Mouse (Mus musculus): ENCODE data around the gene Phb2. TPM values are rescaled to one million over a fixed set of nuclear protein-coding genes. Genes with fewer than 3 reads are reported as not detected.
"Not testable (repeated sequence)": the region's sequence is repeated elsewhere in the genome, so short reads cannot be mapped to it uniquely, and the experiment has no call there.

Gene Phb2
- polyA plus RNA-seq, 1 experiment = 115 TPM

DNA sequence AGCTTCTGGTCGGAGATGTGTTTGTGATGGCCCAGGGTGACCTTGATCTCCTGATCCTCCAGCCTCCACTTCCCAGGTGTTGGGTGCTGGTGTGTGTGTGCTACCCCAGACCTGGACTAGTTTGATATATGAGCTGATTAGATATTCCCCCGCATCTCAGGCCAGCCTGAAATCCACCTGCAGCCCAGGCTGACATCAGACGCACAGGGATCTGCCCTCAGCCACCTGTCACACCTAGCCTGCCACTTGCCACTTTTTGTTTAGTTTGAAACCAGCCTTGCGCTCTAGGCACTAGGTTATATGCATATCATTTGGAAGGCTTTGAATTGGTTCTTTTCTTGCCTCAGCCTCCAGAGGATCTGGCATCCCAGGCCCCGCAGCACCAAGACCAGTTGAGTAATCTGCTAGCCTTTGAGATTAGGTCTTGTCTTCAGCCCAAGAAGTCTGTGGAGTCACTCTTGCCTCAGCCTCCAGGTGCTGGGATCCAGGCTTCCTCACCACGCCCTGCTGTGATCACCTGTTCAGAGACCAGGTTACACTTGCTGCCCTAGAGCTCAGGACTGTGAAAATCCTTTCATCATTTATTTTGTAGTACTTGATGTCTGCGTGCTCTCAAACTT lies 41.7 kb upstream of the Phb2 start:
- no peak for TF ChIP-seq POLR2A (IDR thresholded peaks at IDR 0.05; ENCODE audit: borderline replicate concordance, insufficient read depth, low read length)
- no peak for TF ChIP-seq CTCF (IDR thresholded peaks at IDR 0.05; ENCODE audit: borderline replicate concordance, insufficient read depth, low read depth, low read length)
- H3K27me3 ChIP-seq (ENCODE audit: control insufficient read depth, insufficient read depth, low read length) = no peaks in the 10 kb centered on the region
- peaks cover 43% of the 10 kb centered on the region for H3K4me1 ChIP-seq (ENCODE audit: control insufficient read depth, insufficient read depth, low read length)
- 33% methylated on average over 7 of the region's 7 CpGs for WGBS
- DNase-seq = peak; percentile 57 to 68
- peak overlapping the region; percentile 67 for H3K27ac ChIP-seq (ENCODE audit: insufficient read depth, low read length)
- no peak overlapping the region for H3K4me3 ChIP-seq (replicated peaks; ENCODE audit: insufficient read depth, low read depth, low read length)

DNA sequence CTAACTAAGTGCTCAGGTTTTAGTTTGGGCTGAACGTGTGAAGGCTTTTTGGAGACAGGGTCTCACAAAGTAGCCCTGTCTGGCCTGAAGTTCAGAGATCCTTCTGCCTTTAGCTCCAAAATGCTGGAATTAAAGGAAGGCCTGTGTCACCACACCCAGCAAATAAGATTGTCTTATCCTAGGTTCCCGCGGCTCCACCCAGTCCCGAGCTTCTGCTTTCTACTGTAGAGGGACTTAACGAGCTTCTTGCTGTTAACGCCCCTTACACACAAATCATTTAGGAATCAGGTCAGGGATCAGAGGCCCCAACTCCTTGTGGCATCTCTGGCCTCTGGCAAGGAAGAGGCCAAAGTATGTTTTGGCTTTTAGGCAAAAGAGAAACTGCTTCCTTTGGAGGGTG lies 40.0 kb upstream of the Phb2 start:
- WGBS = 82% methylated on average over 6 of the region's 6 CpGs
- DNase-seq = no peak
- no peak overlapping the region for H3K27ac ChIP-seq (ENCODE audit: insufficient read depth, low read length)
- no peaks in the 10 kb centered on the region for H3K27me3 ChIP-seq (ENCODE audit: control insufficient read depth, insufficient read depth, low read length)
- H3K4me3 ChIP-seq (replicated peaks; ENCODE audit: insufficient read depth, low read depth, low read length) = no peak overlapping the region
- peaks cover 46% of the 10 kb centered on the region for H3K4me1 ChIP-seq (ENCODE audit: control insufficient read depth, insufficient read depth, low read length)
- TF ChIP-seq CTCF (IDR thresholded peaks at IDR 0.05; ENCODE audit: borderline replicate concordance, insufficient read depth, low read depth, low read length) (no peak), POLR2A (IDR thresholded peaks at IDR 0.05; ENCODE audit: borderline replicate concordance, insufficient read depth, low read length) (no peak)

DNA sequence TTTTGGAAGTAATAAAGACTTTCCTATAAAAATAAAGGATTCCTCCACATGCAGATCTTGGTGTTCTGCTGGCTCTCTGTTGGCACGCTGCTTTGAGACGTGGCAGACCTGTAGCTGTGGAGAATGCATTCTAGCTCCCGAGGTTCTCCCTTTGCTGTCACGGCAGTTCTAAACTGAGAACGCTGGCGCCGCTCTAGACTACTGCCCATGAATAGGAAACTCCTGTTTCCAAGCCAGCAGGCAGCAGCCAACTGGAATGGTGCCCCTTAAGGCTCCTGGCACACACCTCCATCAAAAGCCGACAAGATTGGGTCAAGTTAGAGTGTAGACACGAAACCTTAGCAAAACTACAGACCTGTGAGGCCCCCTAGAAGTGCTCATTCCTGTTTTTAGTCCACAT lies 38.5 kb upstream of the Phb2 start:
- TF ChIP-seq CTCF (IDR thresholded peaks at IDR 0.05; ENCODE audit: borderline replicate concordance, insufficient read depth, low read depth, low read length) = no peak
- TF ChIP-seq POLR2A (IDR thresholded peaks at IDR 0.05; ENCODE audit: borderline replicate concordance, insufficient read depth, low read length) = no peak
- DNase-seq = peak; percentile 79 to 84
- WGBS = 8% methylated on average over 9 of the region's 9 CpGs
- Histone ChIP-seq H3K4me3 (replicated peaks; ENCODE audit: insufficient read depth, low read depth, low read length) (no peak overlapping the region), H3K4me1 (ENCODE audit: control insufficient read depth, insufficient read depth, low read length) (peaks cover 42% of the 10 kb centered on the region), H3K27ac (ENCODE audit: insufficient read depth, low read length) (no peak overlapping the region), H3K27me3 (ENCODE audit: control insufficient read depth, insufficient read depth, low read length) (no peaks in the 10 kb centered on the region)

DNA sequence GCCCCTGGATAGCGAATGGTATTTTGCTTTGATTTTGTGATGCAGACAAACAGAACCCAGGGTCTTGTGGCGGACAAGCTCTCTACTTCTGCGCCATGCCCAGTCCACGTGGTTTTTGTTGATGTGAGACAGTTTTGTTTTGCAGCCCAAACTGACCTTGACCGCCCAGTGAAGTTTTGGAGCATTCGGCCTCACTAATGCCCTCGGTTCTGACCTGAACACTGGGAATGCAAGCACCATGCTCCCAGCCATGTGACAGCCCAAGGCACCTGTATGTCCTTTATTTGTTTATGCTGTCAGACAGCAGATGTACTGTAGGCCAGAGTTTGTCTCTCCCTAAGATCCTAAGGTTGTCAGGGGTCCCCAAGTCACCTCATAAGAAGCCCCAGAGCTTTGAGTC lies 37.5 kb upstream of the Phb2 start:
- H3K4me1 ChIP-seq (ENCODE audit: control insufficient read depth, insufficient read depth, low read length) = peaks cover 37% of the 10 kb centered on the region
- H3K4me3 ChIP-seq (replicated peaks; ENCODE audit: insufficient read depth, low read depth, low read length) = no peak overlapping the region
- 97% methylated on average over 7 of the region's 7 CpGs for WGBS
- no peak for DNase-seq
- no peak overlapping the region for H3K27ac ChIP-seq (ENCODE audit: insufficient read depth, low read length)
- TF ChIP-seq CTCF (IDR thresholded peaks at IDR 0.05; ENCODE audit: borderline replicate concordance, insufficient read depth, low read depth, low read length) (no peak), POLR2A (IDR thresholded peaks at IDR 0.05; ENCODE audit: borderline replicate concordance, insufficient read depth, low read length) (no peak)
- no peaks in the 10 kb centered on the region for H3K27me3 ChIP-seq (ENCODE audit: control insufficient read depth, insufficient read depth, low read length)

DNA sequence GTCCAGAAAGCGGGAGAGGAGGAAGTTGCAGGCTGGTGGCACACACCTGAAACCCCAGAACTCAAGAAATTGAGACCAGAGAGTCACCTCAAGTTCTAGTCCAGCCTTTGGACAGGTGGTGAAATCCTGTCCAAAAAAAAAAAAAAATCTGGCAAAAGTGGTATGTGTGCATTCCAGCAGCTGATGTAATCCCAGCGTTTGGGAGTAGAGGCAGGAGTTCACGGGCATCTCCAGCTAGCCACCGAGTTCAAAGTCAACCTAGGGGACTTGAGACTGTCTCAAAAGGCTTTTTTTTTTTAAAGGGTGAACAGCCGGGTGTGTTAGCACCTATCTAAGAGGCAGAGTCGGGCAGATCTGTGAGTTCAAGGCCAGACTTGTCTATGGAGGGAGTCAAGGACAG lies 36.0 kb upstream of the Phb2 start:
- DNase-seq = peak in 1 of 2 experiments; percentile 46
- Histone ChIP-seq H3K4me3 (replicated peaks; ENCODE audit: insufficient read depth, low read depth, low read length) (no peak overlapping the region), H3K4me1 (ENCODE audit: control insufficient read depth, insufficient read depth, low read length) (peaks cover 29% of the 10 kb centered on the region), H3K27ac (ENCODE audit: insufficient read depth, low read length) (no peak overlapping the region), H3K27me3 (ENCODE audit: control insufficient read depth, insufficient read depth, low read length) (no peaks in the 10 kb centered on the region)
- no peak for TF ChIP-seq CTCF (IDR thresholded peaks at IDR 0.05; ENCODE audit: borderline replicate concordance, insufficient read depth, low read depth, low read length)
- no peak for TF ChIP-seq POLR2A (IDR thresholded peaks at IDR 0.05; ENCODE audit: borderline replicate concordance, insufficient read depth, low read length)
- WGBS = 51% methylated on average over 6 of the region's 6 CpGs

DNA sequence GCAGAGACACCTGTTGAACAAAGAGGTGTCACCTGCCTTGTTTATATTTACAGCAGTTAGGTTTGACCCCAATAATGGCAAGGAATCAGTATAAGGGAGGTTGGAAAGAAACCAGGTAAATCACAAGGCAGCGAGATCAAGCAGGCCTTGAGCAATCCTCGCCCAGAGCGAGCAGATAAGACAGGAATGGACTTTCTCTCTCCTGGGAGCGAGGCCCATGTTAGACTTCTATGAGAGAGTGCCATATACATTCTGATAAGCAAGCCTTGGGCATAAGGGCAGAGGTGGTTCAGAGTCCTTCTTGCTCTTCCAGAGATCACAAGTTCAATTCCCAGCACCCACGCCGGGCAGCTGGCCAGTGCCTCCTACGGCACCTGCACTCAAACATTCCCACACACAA lies 33.4 kb upstream of the Phb2 start:
- TF ChIP-seq POLR2A (IDR thresholded peaks at IDR 0.05; ENCODE audit: borderline replicate concordance, insufficient read depth, low read length) (no peak), CTCF (IDR thresholded peaks at IDR 0.05; ENCODE audit: borderline replicate concordance, insufficient read depth, low read depth, low read length) (no peak)
- Histone ChIP-seq H3K27ac (ENCODE audit: insufficient read depth, low read length) (no peak overlapping the region), H3K27me3 (ENCODE audit: control insufficient read depth, insufficient read depth, low read length) (no peaks in the 10 kb centered on the region), H3K4me3 (replicated peaks; ENCODE audit: insufficient read depth, low read depth, low read length) (no peak overlapping the region), H3K4me1 (ENCODE audit: control insufficient read depth, insufficient read depth, low read length) (peaks cover 17% of the 10 kb centered on the region; the same call in 1 of the 2 replicates)
- DNase-seq = no peak
- 88% methylated on average over 7 of the region's 7 CpGs for WGBS

DNA sequence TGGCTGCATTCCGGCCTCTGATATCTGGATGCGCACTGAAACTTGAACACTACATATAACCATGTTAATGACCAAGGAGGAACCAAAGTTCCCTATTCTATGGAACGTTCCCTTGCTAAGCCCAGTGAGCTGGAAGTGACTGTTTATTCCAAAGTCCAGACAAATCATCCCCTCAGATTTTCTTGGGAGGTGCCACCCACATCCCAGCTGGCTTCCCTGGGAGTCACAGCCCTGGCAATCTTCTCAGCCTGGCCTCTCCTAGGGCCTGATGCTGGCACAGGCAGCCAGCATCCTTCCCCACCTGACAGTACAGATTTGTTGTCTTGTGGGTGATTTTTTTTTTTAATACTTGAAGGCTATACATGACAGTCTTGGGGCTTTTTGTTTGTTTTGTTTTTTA lies 32.6 kb upstream of the Phb2 start:
- no peak for DNase-seq
- H3K27me3 ChIP-seq (ENCODE audit: control insufficient read depth, insufficient read depth, low read length) = no peaks in the 10 kb centered on the region
- peaks cover 17% of the 10 kb centered on the region for H3K4me1 ChIP-seq (ENCODE audit: control insufficient read depth, insufficient read depth, low read length)
- H3K27ac ChIP-seq (ENCODE audit: insufficient read depth, low read length) = no peak overlapping the region
- TF ChIP-seq POLR2A (IDR thresholded peaks at IDR 0.05; ENCODE audit: borderline replicate concordance, insufficient read depth, low read length) (no peak), CTCF (IDR thresholded peaks at IDR 0.05; ENCODE audit: borderline replicate concordance, insufficient read depth, low read depth, low read length) (no peak)
- H3K4me3 ChIP-seq (replicated peaks; ENCODE audit: insufficient read depth, low read depth, low read length) = no peak overlapping the region
- WGBS = 48% methylated on average over 3 of the region's 3 CpGs

DNA sequence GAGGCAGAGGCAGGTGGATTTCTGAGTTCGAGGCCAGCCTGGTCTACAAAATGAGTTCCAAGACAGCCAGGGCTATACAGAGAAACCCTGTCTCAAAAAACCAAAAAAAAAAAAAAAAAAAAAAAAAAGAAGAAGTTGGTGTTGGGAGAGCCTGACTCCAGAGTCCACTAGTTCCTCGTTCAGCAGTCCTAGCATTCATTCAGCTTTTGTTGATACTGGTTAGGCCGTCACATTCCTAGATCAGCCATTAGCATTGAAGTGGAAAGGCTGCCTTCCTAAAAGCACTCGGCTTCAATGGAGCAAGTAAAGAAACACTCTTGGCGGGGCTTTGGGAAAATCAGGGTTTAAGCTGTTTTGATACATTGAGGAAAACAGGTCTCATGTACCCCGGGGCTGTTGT lies 29.8 kb upstream of the Phb2 start:
- not testable (repeated sequence) for H3K4me3 ChIP-seq (replicated peaks; ENCODE audit: insufficient read depth, low read depth, low read length); H3K27me3 ChIP-seq (ENCODE audit: control insufficient read depth, insufficient read depth, low read length); H3K27ac ChIP-seq (ENCODE audit: insufficient read depth, low read length); DNase-seq
- 85% methylated on average over 6 of the region's 6 CpGs for WGBS
- peaks cover 11% of the 10 kb centered on the region for H3K4me1 ChIP-seq (ENCODE audit: control insufficient read depth, insufficient read depth, low read length)

Data from cerebellum, adult 2 months (tissue).